Mouse (Mus musculus) limb, embryonic 13.5 days (tissue): ENCODE measurements around the gene Mst1r. TPM values are rescaled to one million over a fixed set of nuclear protein-coding genes. Genes with fewer than 3 reads are reported as not detected.

Experiments used
- ATAC-seq: fragments of 200-750 bp; cut with Nextera tagmentation; 2 replicates; pipeline ENCODE4 v1.8.0; 2017; ENCODE audit warnings: low read depth, moderate number of reproducible peaks, moderate TSS enrichment; ENCODE audit not compliant: low FRiP score
- H3K27ac ChIP-seq: fragments of 300-500 bp; sonication (generic); 2 replicates; pipeline ENCODE4 v1.5.1; 2015; ENCODE audit warnings: inconsistent platforms, mild to moderate bottlenecking, moderate library complexity
- H3K27me3 ChIP-seq: fragments of 300-500 bp; sonication (generic); 2 replicates; pipeline ENCODE4 v1.6.1; 2015; ENCODE audit warnings: mild to moderate bottlenecking, inconsistent platforms
- H3K36me3 ChIP-seq: fragments of 300-500 bp; sonication (generic); 2 replicates; pipeline ENCODE4 v1.6.1; 2015; ENCODE audit warnings: inconsistent platforms, mild to moderate bottlenecking, moderate library complexity
- H3K4me1 ChIP-seq: fragments of 300-500 bp; sonication (generic); 2 replicates; pipeline ENCODE4 v1.6.1; 2015; ENCODE audit warnings: inconsistent platforms
- H3K4me2 ChIP-seq: fragments of 300-500 bp; sonication (generic); replicated peaks from 2 replicates; pipeline ENCODE4 v1.6.1; 2015; ENCODE audit warnings: inconsistent platforms, mild to moderate bottlenecking, moderate library complexity
- H3K4me3 ChIP-seq: fragments of 300-500 bp; sonication (generic); 2 replicates; pipeline ENCODE4 v1.5.1; 2015; ENCODE audit warnings: moderate library complexity, mild to moderate bottlenecking, inconsistent platforms
- H3K9ac ChIP-seq: fragments of 300-500 bp; sonication (generic); 2 replicates; pipeline ENCODE4 v1.6.1; 2015; ENCODE audit warnings: mild to moderate bottlenecking, inconsistent platforms
- H3K9me3 ChIP-seq: fragments of 300-500 bp; sonication (generic); 2 replicates; pipeline ENCODE4 v1.6.1; 2016; ENCODE audit warnings: inconsistent platforms
- WGBS: fragments of 180-500 bp; shearing (Covaris S2); methylation state at CpG from one replicate; pipeline ENCODE4 v1.1.7; 2015; 5-methylcytosine and 5-hydroxymethylcytosine counted together
- polyA plus RNA-seq: library from polyadenylated mRNA; unstranded; fragments of >200 nt; fragmentation: Nextera tagmentation; extraction: Ambion mirVana; gene quantifications from 2 replicates; pipeline ENCODE4 v1.2.1, GENCODE M21; 2015

Gene Mst1r
- polyA plus RNA-seq: 3.2 and 3.3 TPM in 2 replicates

- Histone ChIP-seq H3K4me2 (peak within 1 kb of the TSS; percentile 82), H3K4me3 (peak within 1 kb of the TSS; percentile 46), H3K27ac (peak within 1 kb of the TSS; percentile 56; the same call in 1 of the 2 replicates), H3K27me3 (peaks cover 14% of the 10 kb centered on the region), H3K4me1 (peaks cover 48% of the 10 kb centered on the region), H3K36me3 (0 out of 2 replicates have a peak, but pooled peaks cover 6% of the 10 kb centered on the region), H3K9ac (peak within 1 kb of the TSS; percentile 70), H3K9me3 (no peaks in the 10 kb centered on the region)
- ATAC-seq: peak; percentile 86
- WGBS: 16% methylated on average over 19 of the region's 19 CpGs
Observed at GRCm38 (mm10) chr9:107906252-107906966, at the start of gene Mst1r. Gene Mst1r, plus strand, starts transcription at chr9:107906873.

GRCm38 (mm10) chr9:107858343-107858742 is 48.3 kb upstream of the Mst1r start:
- Histone ChIP-seq H3K36me3 (peaks cover 36% of the 10 kb centered on the region), H3K27me3 (no peaks in the 10 kb centered on the region), H3K4me3 (no peak overlapping the region), H3K9me3 (no peaks in the 10 kb centered on the region), H3K4me1 (no peaks in the 10 kb centered on the region), H3K4me2 (no peak overlapping the region), H3K9ac (no peak overlapping the region), H3K27ac (no peak overlapping the region)
- WGBS: 96% methylated on average over 3 of the region's 3 CpGs
- ATAC-seq: no peak

GRCm38 (mm10) chr9:107864493-107864892 is 42.2 kb upstream of the Mst1r start:
- H3K27ac ChIP-seq: no peak overlapping the region
- H3K4me1 ChIP-seq: no peaks in the 10 kb centered on the region
- no peak overlapping the region for H3K4me2 ChIP-seq
- H3K9me3 ChIP-seq: no peaks in the 10 kb centered on the region
- no peak overlapping the region for H3K9ac ChIP-seq
- H3K36me3 ChIP-seq: peaks cover 21% of the 10 kb centered on the region
- no peak overlapping the region for H3K4me3 ChIP-seq
- no peaks in the 10 kb centered on the region for H3K27me3 ChIP-seq
- WGBS: 65% methylated on average over 1 of the region's 1 CpGs
- ATAC-seq: no peak

- H3K9me3 ChIP-seq: no peaks in the 10 kb centered on the region
- no peak overlapping the region for H3K4me3 ChIP-seq
- no peak overlapping the region for H3K27ac ChIP-seq
- no peak overlapping the region for H3K4me2 ChIP-seq
- WGBS: 95% methylated on average over 2 of the region's 2 CpGs
- H3K36me3 ChIP-seq: peaks cover 20% of the 10 kb centered on the region
- no peaks in the 10 kb centered on the region for H3K27me3 ChIP-seq
- peaks cover 2% of the 10 kb centered on the region for H3K4me1 ChIP-seq
- no peak for ATAC-seq
- no peak overlapping the region for H3K9ac ChIP-seq
Observed at GRCm38 (mm10) chr9:107866081-107866480, 40.6 kb upstream of the Mst1r start.

- Histone ChIP-seq H3K27me3 (no peaks in the 10 kb centered on the region), H3K4me1 (peaks cover 17% of the 10 kb centered on the region), H3K4me3 (peak overlapping the region; percentile 98), H3K27ac (peak overlapping the region; percentile 90), H3K9me3 (no peaks in the 10 kb centered on the region), H3K9ac (peak overlapping the region; percentile 99), H3K36me3 (peaks cover 9% of the 10 kb centered on the region), H3K4me2 (peak overlapping the region; percentile 79)
- under 1% methylated on average over 76 of the region's 80 CpGs for WGBS
- ATAC-seq: peak; percentile 100
Observed at GRCm38 (mm10) chr9:107872350-107873098, 34.1 kb upstream of the Mst1r start.

- Histone ChIP-seq H3K4me1 (peaks cover 17% of the 10 kb centered on the region), H3K9ac (peak within 1 kb of the TSS; percentile 99), H3K4me3 (peak within 1 kb of the TSS; percentile 98), H3K27me3 (no peaks in the 10 kb centered on the region), H3K36me3 (0 out of 2 replicates have a peak, but pooled peaks cover 4% of the 10 kb centered on the region), H3K27ac (peak within 1 kb of the TSS; percentile 90), H3K9me3 (no peaks in the 10 kb centered on the region), H3K4me2 (peak within 1 kb of the TSS; percentile 79)
- WGBS: 8% methylated on average over 14 of the region's 14 CpGs
- no peak for ATAC-seq
Observed at GRCm38 (mm10) chr9:107873137-107873536, 33.5 kb upstream of the Mst1r start, which contains the start of gene Rbm6. Gene Rbm6, minus strand, starts transcription at chr9:107873237.

GRCm38 (mm10) chr9:107880411-107880810 is 26.3 kb upstream of the Mst1r start:
- Histone ChIP-seq H3K36me3 (no peaks in the 10 kb centered on the region), H3K9me3 (no peaks in the 10 kb centered on the region), H3K27ac (no peak overlapping the region), H3K4me3 (no peak overlapping the region), H3K4me1 (no peaks in the 10 kb centered on the region), H3K4me2 (no peak overlapping the region), H3K9ac (peak overlapping the region; percentile 35; the same call in 1 of the 2 replicates), H3K27me3 (0 out of 2 replicates have a peak, but pooled peaks cover 4% of the 10 kb centered on the region)
- ATAC-seq: no peak
- WGBS: 65% methylated on average over 4 of the region's 4 CpGs

- peak within 1 kb of the TSS; percentile 77 for H3K9ac ChIP-seq
- H3K4me2 ChIP-seq: peak within 1 kb of the TSS; percentile 76
- peak within 1 kb of the TSS; percentile 34; the same call in 1 of the 2 replicates for H3K27ac ChIP-seq
- peak; percentile 97 for ATAC-seq
- no peaks in the 10 kb centered on the region for H3K36me3 ChIP-seq
- peak within 1 kb of the TSS; percentile 67 for H3K4me3 ChIP-seq
- WGBS: under 1% methylated on average over 28 of the region's 28 CpGs
- no peaks in the 10 kb centered on the region for H3K9me3 ChIP-seq
- H3K4me1 ChIP-seq: peaks cover 11% of the 10 kb centered on the region
- H3K27me3 ChIP-seq: peaks cover 16% of the 10 kb centered on the region
Observed at GRCm38 (mm10) chr9:107887804-107888266, 18.8 kb upstream of the Mst1r start, which contains the start of gene Mon1a. Gene Mon1a, plus strand, starts transcription at chr9:107888151.

- peak overlapping the region; percentile 34; the same call in 1 of the 2 replicates for H3K27ac ChIP-seq
- peak overlapping the region; percentile 76 for H3K4me2 ChIP-seq
- peak; percentile 85 for ATAC-seq
- peak overlapping the region; percentile 67 for H3K4me3 ChIP-seq
- 0% methylated on average over 18 of the region's 18 CpGs for WGBS
- H3K9me3 ChIP-seq: no peaks in the 10 kb centered on the region
- H3K4me1 ChIP-seq: peaks cover 11% of the 10 kb centered on the region
- H3K36me3 ChIP-seq: no peaks in the 10 kb centered on the region
- H3K9ac ChIP-seq: peak overlapping the region; percentile 77
- peaks cover 16% of the 10 kb centered on the region for H3K27me3 ChIP-seq
Observed at GRCm38 (mm10) chr9:107888267-107888850, 18.3 kb upstream of the Mst1r start.

GRCm38 (mm10) chr9:107890260-107890659 is 16.4 kb upstream of the Mst1r start:
- no peak for ATAC-seq
- no peaks in the 10 kb centered on the region for H3K36me3 ChIP-seq
- peaks cover 11% of the 10 kb centered on the region for H3K4me1 ChIP-seq
- H3K9me3 ChIP-seq: no peaks in the 10 kb centered on the region
- no peak overlapping the region for H3K27ac ChIP-seq
- 87% methylated on average over 6 of the region's 6 CpGs for WGBS
- H3K4me3 ChIP-seq: no peak overlapping the region
- H3K4me2 ChIP-seq: no peak overlapping the region
- peaks cover 11% of the 10 kb centered on the region for H3K27me3 ChIP-seq
- H3K9ac ChIP-seq: no peak overlapping the region

GRCm38 (mm10) chr9:107891023-107891422 is 15.7 kb upstream of the Mst1r start:
- ATAC-seq: no peak
- WGBS: 97% methylated on average over 1 of the region's 1 CpGs
- Histone ChIP-seq H3K36me3 (no peaks in the 10 kb centered on the region), H3K9ac (no peak overlapping the region), H3K4me2 (no peak overlapping the region), H3K4me1 (peaks cover 11% of the 10 kb centered on the region), H3K27ac (no peak overlapping the region), H3K27me3 (peaks cover 11% of the 10 kb centered on the region), H3K4me3 (no peak overlapping the region), H3K9me3 (no peaks in the 10 kb centered on the region)
